Mouse (Mus musculus) stomach, embryonic 14.5 days (tissue): ENCODE data around the gene Sqstm1. TPM values are rescaled to one million over a fixed set of nuclear protein-coding genes. Genes with fewer than 3 reads are reported as not detected.

Experiments used
- ATAC-seq: fragments of 200-750 bp; cut with Nextera tagmentation; 2 replicates; pipeline ENCODE4 v1.8.0; 2017; ENCODE audit warnings: low read depth, moderate TSS enrichment; ENCODE audit not compliant: insufficient number of reproducible peaks, insufficient read depth, low FRiP score
- H3K27ac ChIP-seq: fragments of 300-500 bp; sonication (generic); 2 replicates; pipeline ENCODE4 v1.5.1; 2014; ENCODE audit warnings: mild to moderate bottlenecking, low read length, moderate library complexity, mixed read lengths
- H3K27me3 ChIP-seq: fragments of 300-500 bp; sonication (generic); 2 replicates; pipeline ENCODE4 v1.6.1; 2014; ENCODE audit warnings: low read length, control low read depth, mixed read lengths; ENCODE audit not compliant: control insufficient read depth, insufficient read depth
- H3K36me3 ChIP-seq: fragments of 300-500 bp; sonication (generic); 2 replicates; pipeline ENCODE4 v1.6.1; 2014; ENCODE audit warnings: mild to moderate bottlenecking, control low read depth, low read length, moderate library complexity, mixed read lengths; ENCODE audit not compliant: control insufficient read depth, insufficient read depth
- H3K4me1 ChIP-seq: fragments of 300-500 bp; sonication (generic); 2 replicates; pipeline ENCODE4 v1.6.1; 2014; ENCODE audit warnings: low read length, control low read depth, mixed read lengths; ENCODE audit not compliant: control insufficient read depth, insufficient read depth
- H3K4me2 ChIP-seq: fragments of 300-500 bp; sonication (generic); replicated peaks from 2 replicates; pipeline ENCODE4 v1.6.1; 2014; ENCODE audit warnings: low read depth, low read length, control low read depth
- H3K4me3 ChIP-seq: fragments of 300-500 bp; sonication (generic); 2 replicates; pipeline ENCODE4 v1.5.1; 2014; ENCODE audit warnings: low read depth, low read length, control low read depth
- H3K9ac ChIP-seq: fragments of 300-500 bp; sonication (generic); replicated peaks from 2 replicates; pipeline ENCODE4 v1.6.1; 2014; ENCODE audit warnings: low read depth, mild to moderate bottlenecking, control low read depth, low read length, moderate library complexity, mixed read lengths
- H3K9me3 ChIP-seq: fragments of 300-500 bp; sonication (generic); 2 replicates; pipeline ENCODE4 v1.6.1; 2016; ENCODE audit warnings: low read depth, low read length, control low read depth; ENCODE audit not compliant: control insufficient read depth
- WGBS: fragments of 180-500 bp; shearing (Covaris S2); extraction: QIAGEN DNeasy Blood & Tissue Kit; methylation state at CpG from one replicate; pipeline ENCODE4 v1.1.7; 2014; 5-methylcytosine and 5-hydroxymethylcytosine counted together
- polyA plus RNA-seq: library from polyadenylated mRNA; unstranded; fragments of >200 nt; fragmentation: Nextera tagmentation; extraction: Ambion mirVana; gene quantifications from 2 replicates; pipeline ENCODE4 v1.2.1, GENCODE M21; 2014

Gene Sqstm1
- polyA plus RNA-seq, 1 experiment from 2014 or later, result 173 TPM

- Histone ChIP-seq H3K27me3 (no peaks in the 10 kb centered on the region), H3K27ac (no peak overlapping the region), H3K4me1 (no peaks in the 10 kb centered on the region), H3K36me3 (peaks cover 46% of the 10 kb centered on the region), H3K9me3 (no peaks in the 10 kb centered on the region), H3K4me3 (no peak overlapping the region), H3K4me2 (no peak overlapping the region), H3K9ac (no peak overlapping the region)
- 90% methylated on average over 4 of the region's 4 CpGs for WGBS
- no peak for ATAC-seq
Observed at GRCm38 (mm10) chr11:50197500-50197899, 13.1 kb downstream of the Sqstm1 start.

GRCm38 (mm10) chr11:50194793-50195192 is 15.8 kb downstream of the Sqstm1 start:
- 63% methylated on average over 4 of the region's 4 CpGs for WGBS

GRCm38 (mm10) chr11:50194070-50194469 is 16.6 kb downstream of the Sqstm1 start:
- Histone ChIP-seq H3K4me2 (no peak overlapping the region), H3K27me3 (no peaks in the 10 kb centered on the region), H3K9ac (no peak overlapping the region), H3K4me3 (no peak overlapping the region), H3K4me1 (no peaks in the 10 kb centered on the region), H3K36me3 (peaks cover 12% of the 10 kb centered on the region), H3K9me3 (no peaks in the 10 kb centered on the region), H3K27ac (no peak overlapping the region)
- 70% methylated on average over 7 of the region's 7 CpGs for WGBS
- no peak for ATAC-seq

More at GRCm38 (mm10) chr11:50194793-50195192, 15.8 kb downstream of the Sqstm1 start:
- no peaks in the 10 kb centered on the region for H3K4me1 ChIP-seq
- ATAC-seq, result no peak
- H3K4me3 ChIP-seq, result no peak overlapping the region
- H3K9me3 ChIP-seq, result no peaks in the 10 kb centered on the region
- H3K4me2 ChIP-seq, result no peak overlapping the region
- peaks cover 19% of the 10 kb centered on the region for H3K36me3 ChIP-seq
- H3K27ac ChIP-seq, result no peak overlapping the region
- no peak overlapping the region for H3K9ac ChIP-seq
- H3K27me3 ChIP-seq, result no peaks in the 10 kb centered on the region

- Histone ChIP-seq H3K27me3 (no peaks in the 10 kb centered on the region), H3K9me3 (no peaks in the 10 kb centered on the region), H3K36me3 (peaks cover 3% of the 10 kb centered on the region; the same call in 1 of the 2 replicates), H3K27ac (no peak overlapping the region), H3K4me2 (no peak overlapping the region), H3K4me1 (no peaks in the 10 kb centered on the region), H3K9ac (no peak overlapping the region), H3K4me3 (no peak overlapping the region)
- ATAC-seq, result no peak
- 77% methylated on average over 3 of the region's 3 CpGs for WGBS
Observed at GRCm38 (mm10) chr11:50192278-50192677, 18.3 kb downstream of the Sqstm1 start.

- Histone ChIP-seq H3K27me3 (no peaks in the 10 kb centered on the region), H3K36me3 (0 out of 2 replicates have a peak, but pooled peaks cover 3% of the 10 kb centered on the region), H3K4me1 (no peaks in the 10 kb centered on the region), H3K4me3 (no peak overlapping the region), H3K4me2 (no peak overlapping the region), H3K9me3 (no peaks in the 10 kb centered on the region), H3K27ac (no peak overlapping the region), H3K9ac (no peak overlapping the region)
- 74% methylated on average over 4 of the region's 4 CpGs for WGBS
- no peak for ATAC-seq
Observed at GRCm38 (mm10) chr11:50190362-50190761, 20.3 kb downstream of the Sqstm1 start.

- H3K4me2 ChIP-seq, result no peak overlapping the region
- no peaks in the 10 kb centered on the region for H3K4me1 ChIP-seq
- no peak overlapping the region for H3K4me3 ChIP-seq
- no peaks in the 10 kb centered on the region for H3K36me3 ChIP-seq
- no peaks in the 10 kb centered on the region for H3K9me3 ChIP-seq
- no peak overlapping the region for H3K9ac ChIP-seq
- peak; percentile 28; the same call in 1 of the 2 replicates for ATAC-seq
- H3K27me3 ChIP-seq, result no peaks in the 10 kb centered on the region
- H3K27ac ChIP-seq, result no peak overlapping the region
- WGBS, result 58% methylated on average over 7 of the region's 7 CpGs
Observed at GRCm38 (mm10) chr11:50188682-50189081, 21.9 kb downstream of the Sqstm1 start.

GRCm38 (mm10) chr11:50184788-50185187 is 25.8 kb downstream of the Sqstm1 start:
- no peaks in the 10 kb centered on the region for H3K9me3 ChIP-seq
- no peak overlapping the region for H3K9ac ChIP-seq
- no peaks in the 10 kb centered on the region for H3K36me3 ChIP-seq
- H3K4me3 ChIP-seq, result no peak overlapping the region
- no peaks in the 10 kb centered on the region for H3K4me1 ChIP-seq
- no peak for ATAC-seq
- no peak overlapping the region for H3K27ac ChIP-seq
- H3K27me3 ChIP-seq, result no peaks in the 10 kb centered on the region
- 82% methylated on average over 3 of the region's 3 CpGs for WGBS
- H3K4me2 ChIP-seq, result no peak overlapping the region

GRCm38 (mm10) chr11:50182702-50183101 is 27.9 kb downstream of the Sqstm1 start:
- no peak for ATAC-seq
- H3K4me3 ChIP-seq, result no peak overlapping the region
- WGBS, result 83% methylated on average over 4 of the region's 4 CpGs

More at GRCm38 (mm10) chr11:50182702-50183101, 27.9 kb downstream of the Sqstm1 start:
- Histone ChIP-seq H3K4me1 (no peaks in the 10 kb centered on the region), H3K36me3 (no peaks in the 10 kb centered on the region; the same call in 1 of the 2 replicates), H3K4me2 (no peak overlapping the region), H3K9me3 (no peaks in the 10 kb centered on the region), H3K27me3 (no peaks in the 10 kb centered on the region), H3K27ac (no peak overlapping the region), H3K9ac (no peak overlapping the region)
